Mouse (Mus musculus) olfactory bulb, adult 2 months (tissue): Measurements from ENCODE around the gene Kcnab3.

Experiments used
- CTCF ChIP-seq: fragments of 200-500 bp; IDR thresholded peaks from 2 replicates; pipeline ENCODE4 v1.5.1; 2012; ENCODE audit warnings: low read depth, mild to moderate bottlenecking, low read length, moderate library complexity; ENCODE audit not compliant: insufficient read depth
- POLR2A ChIP-seq: fragments of 200-500 bp; IDR thresholded peaks from 2 replicates; pipeline ENCODE4 v1.6.1; 2012; ENCODE audit warnings: mild to moderate bottlenecking, low read depth, low read length, moderate library complexity; ENCODE audit not compliant: insufficient read depth

DNA sequence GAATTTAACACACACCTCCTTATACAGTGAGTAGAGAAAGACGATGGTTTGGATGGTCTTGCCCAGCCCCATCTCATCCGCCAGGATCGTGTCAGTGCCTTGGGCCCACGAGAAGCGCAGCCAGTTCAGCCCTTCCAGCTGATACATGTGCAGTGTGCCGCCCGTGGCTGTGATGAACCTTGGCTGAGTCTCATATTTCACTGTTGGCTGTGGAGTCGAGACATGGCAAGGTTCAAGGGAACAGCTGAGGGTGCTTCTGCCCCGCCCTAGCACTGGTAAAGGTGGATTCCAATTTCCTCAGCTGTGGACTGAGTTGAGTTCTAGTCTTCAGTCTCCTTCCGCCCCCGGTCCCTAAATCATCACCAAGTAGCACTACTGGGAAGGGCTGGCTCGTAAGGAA, 31.6 kb downstream of the Kcnab3 start:
- TF ChIP-seq CTCF (no peak), POLR2A (no peak)
